Mouse (Mus musculus): ENCODE results near the gene Defb36.

DNA sequence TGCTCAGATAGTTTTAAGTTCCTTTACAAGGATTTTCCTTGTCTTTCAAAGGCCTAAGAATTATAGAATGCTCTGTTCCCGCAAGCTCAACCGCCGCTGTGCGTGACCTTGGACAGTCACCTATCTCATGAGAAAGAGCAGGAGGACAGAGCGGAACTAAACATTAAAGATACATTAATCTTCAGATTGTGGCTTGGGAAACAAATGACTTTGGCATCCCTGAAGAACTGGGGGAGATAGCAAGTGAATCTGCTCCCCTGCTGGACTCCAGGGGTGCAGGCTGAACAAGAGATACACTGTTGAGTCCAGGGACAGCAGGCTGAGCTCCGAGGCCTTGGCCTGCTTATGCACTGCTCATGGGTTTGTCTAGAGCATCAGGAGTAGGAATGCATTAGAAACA lies 4.1 kb upstream of the Defb36 start:
- no peak for TF ChIP-seq CTCF (IDR thresholded peaks at IDR 0.05; ENCODE audit: extremely low read depth, insufficient read depth, insufficient read length, insufficient replicate concordance)
- TF ChIP-seq POLR2A (IDR thresholded peaks at IDR 0.05; ENCODE audit: low read depth, low read length): no peak
